Mouse (Mus musculus) forebrain, embryonic 12.5 days (tissue): ENCODE data around the gene Trmt2b. TPM values are rescaled to one million over a fixed set of nuclear protein-coding genes. Genes with fewer than 3 reads are reported as not detected.
"Not testable (repeated sequence)": the region's sequence is repeated elsewhere in the genome, so short reads cannot be mapped to it uniquely, and the experiment has no call there.

Experiments used
- ATAC-seq: fragments of 200-750 bp; cut with Nextera tagmentation; 2 replicates; pipeline ENCODE4 v1.8.0; 2017; ENCODE audit warnings: moderate TSS enrichment; ENCODE audit not compliant: low FRiP score
- H3K27ac ChIP-seq: fragments of 300-500 bp; sonication (generic); 2 replicates; pipeline ENCODE4 v1.5.1; 2016; ENCODE audit warnings: mild to moderate bottlenecking
- H3K27me3 ChIP-seq: fragments of 300-500 bp; sonication (generic); 2 replicates; pipeline ENCODE4 v1.6.1; 2016; ENCODE audit warnings: mild to moderate bottlenecking
- H3K36me3 ChIP-seq: fragments of 300-500 bp; sonication (generic); replicated peaks from 2 replicates; pipeline ENCODE4 v1.6.1; 2016; ENCODE audit warnings: mild to moderate bottlenecking
- H3K4me1 ChIP-seq: fragments of 300-500 bp; sonication (generic); 2 replicates; pipeline ENCODE4 v1.6.1; 2016
- H3K4me2 ChIP-seq: fragments of 300-500 bp; sonication (generic); 2 replicates; pipeline ENCODE4 v1.6.1; 2016; ENCODE audit warnings: mild to moderate bottlenecking, moderate library complexity
- H3K4me3 ChIP-seq: fragments of 300-500 bp; sonication (generic); replicated peaks from 2 replicates; pipeline ENCODE4 v1.5.1; 2016; ENCODE audit warnings: mild to moderate bottlenecking
- H3K9ac ChIP-seq: fragments of 300-500 bp; sonication (generic); 2 replicates; pipeline ENCODE4 v1.6.1; 2016; ENCODE audit warnings: mild to moderate bottlenecking
- H3K9me3 ChIP-seq: fragments of 300-500 bp; sonication (generic); 2 replicates; pipeline ENCODE4 v1.6.1; 2016
- WGBS: fragments of 180-500 bp; shearing (Covaris S2); methylation state at CpG from one replicate; pipeline ENCODE4 v1.1.7; 2016; 5-methylcytosine and 5-hydroxymethylcytosine counted together
- polyA plus RNA-seq: library from polyadenylated mRNA; unstranded; fragments of >200 nt; fragmentation: Nextera tagmentation; extraction: Ambion mirVana; gene quantifications from 2 replicates; pipeline ENCODE4 v1.2.1, GENCODE M21; 2016

Gene Trmt2b
- polyA plus RNA-seq, result 8.3 and 9.3 TPM in 2 replicates

DNA sequence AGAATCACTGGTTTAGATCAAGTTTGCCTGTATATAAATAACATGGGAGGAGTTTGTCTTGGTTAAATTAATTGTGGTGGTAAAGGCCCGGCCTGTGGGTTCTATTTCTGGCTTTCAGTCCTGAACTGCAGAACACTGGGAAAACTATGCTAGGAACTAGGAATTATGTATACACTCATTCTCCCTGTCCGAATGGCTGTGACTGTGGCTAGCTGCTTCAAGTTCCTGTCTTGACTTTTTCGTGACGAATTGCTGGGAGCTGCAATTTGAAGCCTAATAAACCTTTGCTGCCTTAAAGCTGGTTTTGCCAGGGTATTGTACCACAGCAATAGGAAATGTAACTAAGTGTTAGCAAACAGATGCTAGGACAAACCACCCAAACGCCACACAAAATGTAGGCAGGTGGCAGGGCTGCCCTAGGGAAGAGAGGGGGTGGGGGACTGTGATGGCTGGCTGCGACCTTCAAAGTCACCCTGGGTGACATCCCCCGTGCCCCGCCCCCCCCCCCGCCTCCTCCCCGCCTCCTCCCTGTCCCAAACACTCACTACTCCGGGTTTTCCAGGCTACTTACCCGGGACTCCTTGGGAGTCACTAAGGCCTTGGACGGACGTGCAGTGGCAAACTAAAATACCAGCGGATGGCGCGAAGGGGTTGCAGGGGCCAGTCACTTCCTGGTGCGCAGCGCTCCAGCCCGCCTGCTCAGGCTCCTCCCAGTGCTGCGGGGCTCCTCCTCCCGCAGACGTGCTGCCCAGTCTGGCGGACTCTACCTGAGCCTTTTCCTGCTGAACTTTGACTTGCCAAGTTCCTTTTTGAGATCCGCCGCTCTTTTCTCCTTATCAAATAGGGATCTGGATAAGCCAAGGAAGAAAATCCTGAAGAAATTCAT lies at the start of gene Trmt2b:
Trmt2b (minus strand) TSS at position 710 of the 886 bp plus-strand sequence.
- ATAC-seq, result peak; percentile 89
- H3K27ac ChIP-seq, result peak within 1 kb of the TSS; percentile 53; the same call in 1 of the 2 replicates
- no peaks in the 10 kb centered on the region for H3K4me1 ChIP-seq
- H3K4me2 ChIP-seq, result peak within 1 kb of the TSS; percentile 49
- no peaks in the 10 kb centered on the region for H3K9me3 ChIP-seq
- H3K36me3 ChIP-seq, result no peaks in the 10 kb centered on the region
- H3K27me3 ChIP-seq, result 0 out of 2 replicates have a peak, but pooled peaks cover 8% of the 10 kb centered on the region
- H3K4me3 ChIP-seq, result peak within 1 kb of the TSS; percentile 38
- no peak within 1 kb of the TSS for H3K9ac ChIP-seq
- WGBS, result 26% methylated on average over 19 of the region's 26 CpGs

DNA sequence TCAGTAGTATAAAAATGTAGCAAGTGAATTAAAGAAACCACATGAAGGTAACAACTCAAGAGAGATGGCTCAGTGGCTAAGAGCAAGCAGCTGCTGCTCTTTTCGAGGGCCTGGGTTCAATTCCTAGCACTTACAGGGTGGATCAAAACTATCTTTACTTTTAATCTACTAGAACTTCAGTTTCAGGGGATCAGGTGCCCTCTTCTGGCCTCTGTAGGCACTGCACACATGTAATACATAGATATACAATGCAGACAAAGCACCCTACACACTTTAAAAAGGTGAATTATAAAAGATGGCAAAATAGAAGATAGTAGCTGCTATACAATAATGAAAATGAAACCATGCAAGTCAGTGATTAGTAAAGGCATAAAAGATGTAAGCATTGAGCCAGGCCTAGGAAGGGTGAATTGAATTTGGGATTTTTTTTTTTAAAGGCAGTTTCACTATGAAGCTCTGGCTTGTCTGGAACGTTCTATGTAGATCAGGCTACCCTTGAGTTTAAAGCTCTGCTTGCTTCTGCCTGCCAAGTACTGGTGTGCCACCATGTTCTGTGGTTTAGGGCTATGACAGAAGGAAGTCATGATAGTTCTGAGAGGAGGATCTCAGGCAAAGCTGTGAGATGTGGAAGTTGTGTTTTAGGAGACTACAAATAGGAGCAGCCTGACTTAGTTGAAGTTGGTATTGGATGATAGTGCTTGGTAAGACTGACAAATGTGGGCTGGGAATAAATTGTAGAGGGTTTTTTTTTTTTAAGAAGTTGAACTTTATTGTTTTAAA lies 42.6 kb upstream of the Trmt2b start:
- no peaks in the 10 kb centered on the region for H3K9me3 ChIP-seq
- no peak for ATAC-seq
- no peak overlapping the region for H3K4me3 ChIP-seq
- H3K36me3 ChIP-seq, result peaks cover 2% of the 10 kb centered on the region; the same call in 1 of the 2 replicates
- H3K27ac ChIP-seq, result no peak overlapping the region
- no peaks in the 10 kb centered on the region for H3K4me1 ChIP-seq
- no peak overlapping the region for H3K4me2 ChIP-seq
- H3K27me3 ChIP-seq, result no peaks in the 10 kb centered on the region
- WGBS, result 87% methylated on average over 2 of the region's 2 CpGs
- no peak overlapping the region for H3K9ac ChIP-seq

DNA sequence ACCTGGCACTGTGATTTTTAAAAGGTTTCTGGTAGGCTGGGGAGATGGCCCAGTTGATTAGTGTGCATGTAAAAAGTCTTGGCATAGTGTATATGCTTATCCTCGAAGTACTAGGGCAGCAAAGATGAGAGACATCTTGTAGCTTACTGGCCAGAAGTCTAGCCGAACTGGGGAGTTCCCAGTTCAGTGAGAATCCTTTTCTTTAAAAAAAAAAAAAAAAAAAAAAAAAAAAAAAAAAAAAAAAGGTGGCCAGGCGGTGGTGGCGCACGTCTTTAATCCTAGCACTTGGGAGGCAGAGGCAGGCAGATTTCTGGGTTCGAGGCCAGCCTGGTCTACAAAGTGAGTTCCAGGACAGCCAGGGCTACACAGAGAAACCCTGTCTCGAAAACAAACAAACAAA lies 34.4 kb upstream of the Trmt2b start:
- H3K36me3 ChIP-seq, H3K4me1 ChIP-seq, H3K4me3 ChIP-seq, H3K27me3 ChIP-seq, H3K4me2 ChIP-seq, H3K9me3 ChIP-seq, H3K27ac ChIP-seq, H3K9ac ChIP-seq, ATAC-seq: not testable (repeated sequence)
- 96% methylated on average over 7 of the region's 7 CpGs for WGBS

DNA sequence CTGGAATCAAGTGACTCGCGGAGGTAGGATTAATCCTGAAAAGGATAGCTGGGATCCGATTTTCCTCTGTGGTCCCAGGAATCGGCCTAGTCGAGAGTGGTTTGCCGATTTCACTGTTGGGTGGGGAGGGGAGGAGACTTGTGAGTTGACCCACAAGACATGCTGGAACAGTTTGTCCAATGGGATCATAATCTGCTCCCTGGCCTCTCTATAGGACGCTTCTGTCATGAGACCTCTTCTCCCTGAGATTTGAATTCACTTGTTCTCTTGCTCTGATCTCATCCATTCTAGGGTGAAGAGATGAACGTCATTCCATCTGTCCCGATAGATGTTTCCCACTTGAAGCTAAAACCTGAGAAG lies 31.5 kb upstream of the Trmt2b start:
- H3K9ac ChIP-seq, result peak overlapping the region; percentile 42; the same call in 1 of the 2 replicates
- H3K4me1 ChIP-seq, result peaks cover 4% of the 10 kb centered on the region; the same call in 1 of the 2 replicates
- 30% methylated on average over 9 of the region's 9 CpGs for WGBS
- H3K27ac ChIP-seq, result no peak overlapping the region
- peak overlapping the region; percentile 43 for H3K4me3 ChIP-seq
- no peaks in the 10 kb centered on the region for H3K27me3 ChIP-seq
- H3K36me3 ChIP-seq, result peaks cover 9% of the 10 kb centered on the region; the same call in 1 of the 2 replicates
- peak; percentile 45 for ATAC-seq
- no peaks in the 10 kb centered on the region for H3K9me3 ChIP-seq
- peak overlapping the region; percentile 46 for H3K4me2 ChIP-seq

DNA sequence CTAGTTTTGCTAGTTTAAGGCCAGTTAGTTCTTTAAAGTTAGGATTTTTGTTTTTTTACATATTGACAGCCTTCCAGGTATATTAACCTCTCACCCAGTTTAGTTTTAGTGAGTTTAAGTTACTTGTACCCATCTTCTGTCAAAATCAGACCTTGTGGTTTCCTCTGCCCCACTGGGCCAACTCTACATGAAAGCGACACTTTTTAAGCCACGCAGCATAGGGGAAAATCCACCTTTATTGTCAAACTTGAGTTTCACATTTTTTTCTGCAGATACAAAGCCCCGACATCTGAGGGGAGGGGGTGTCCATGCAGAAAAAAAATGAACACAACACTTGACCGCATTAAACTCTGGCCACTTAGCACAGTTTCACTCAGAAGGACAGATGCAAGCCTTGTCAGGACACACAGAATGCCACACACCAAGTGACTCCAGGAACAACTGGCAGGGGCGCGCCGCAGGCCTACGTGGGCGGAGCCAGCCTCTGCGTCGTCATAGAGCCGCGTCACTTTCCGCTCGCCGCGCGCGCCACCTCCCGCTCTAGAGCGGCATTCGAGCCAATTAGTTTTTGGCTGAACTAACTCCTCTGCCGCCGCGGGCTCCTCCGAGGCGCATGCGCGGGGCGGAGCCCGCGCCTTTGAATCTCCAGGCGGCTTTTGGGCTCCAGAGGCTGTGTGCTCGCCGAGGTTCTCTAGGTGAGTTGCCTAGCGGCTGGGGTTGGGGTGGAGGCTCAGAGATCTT lies 30.9 kb upstream of the Trmt2b start, which contains the start of gene Cenpi:
Cenpi (plus strand) TSS at position 551 of the 741 bp plus-strand sequence.
- H3K9ac ChIP-seq, result peak within 1 kb of the TSS; percentile 42; the same call in 1 of the 2 replicates
- H3K27me3 ChIP-seq, result no peaks in the 10 kb centered on the region
- ATAC-seq, result peak; percentile 97
- peaks cover 4% of the 10 kb centered on the region; the same call in 1 of the 2 replicates for H3K4me1 ChIP-seq
- peak within 1 kb of the TSS; percentile 46 for H3K4me2 ChIP-seq
- no peak within 1 kb of the TSS for H3K27ac ChIP-seq
- no peaks in the 10 kb centered on the region for H3K9me3 ChIP-seq
- peak within 1 kb of the TSS; percentile 43 for H3K4me3 ChIP-seq
- H3K36me3 ChIP-seq, result peaks cover 9% of the 10 kb centered on the region; the same call in 1 of the 2 replicates
- WGBS, result 25% methylated on average over 36 of the region's 36 CpGs

DNA sequence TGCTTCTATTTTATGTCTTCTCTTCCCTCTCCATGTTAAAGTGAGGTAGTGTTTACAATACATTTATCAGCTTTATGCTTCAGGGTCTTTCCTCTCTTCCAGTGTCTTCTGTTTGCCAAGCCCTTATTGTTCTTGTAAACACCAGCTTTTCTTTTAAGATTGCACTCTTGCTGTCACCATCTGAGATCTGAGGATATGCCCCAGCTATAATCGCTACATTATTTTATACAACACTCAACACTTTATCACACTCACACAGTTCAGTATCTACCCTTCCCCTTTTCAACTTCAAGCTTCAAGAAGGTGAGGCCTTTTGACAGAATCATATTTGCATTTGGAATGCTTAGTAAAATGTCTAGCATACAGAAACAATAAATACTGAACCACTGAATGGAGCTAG lies 26.5 kb upstream of the Trmt2b start:
- H3K9me3 ChIP-seq, result no peaks in the 10 kb centered on the region
- H3K4me3 ChIP-seq, result no peak overlapping the region
- 0 out of 2 replicates have a peak, but pooled peaks cover 3% of the 10 kb centered on the region for H3K4me1 ChIP-seq
- no peaks in the 10 kb centered on the region for H3K27me3 ChIP-seq
- WGBS, result 95% methylated on average over 1 of the region's 1 CpGs
- H3K27ac ChIP-seq, result no peak overlapping the region
- peaks cover 6% of the 10 kb centered on the region; the same call in 1 of the 2 replicates for H3K36me3 ChIP-seq
- H3K9ac ChIP-seq, result no peak overlapping the region
- no peak overlapping the region for H3K4me2 ChIP-seq
- ATAC-seq, result no peak

DNA sequence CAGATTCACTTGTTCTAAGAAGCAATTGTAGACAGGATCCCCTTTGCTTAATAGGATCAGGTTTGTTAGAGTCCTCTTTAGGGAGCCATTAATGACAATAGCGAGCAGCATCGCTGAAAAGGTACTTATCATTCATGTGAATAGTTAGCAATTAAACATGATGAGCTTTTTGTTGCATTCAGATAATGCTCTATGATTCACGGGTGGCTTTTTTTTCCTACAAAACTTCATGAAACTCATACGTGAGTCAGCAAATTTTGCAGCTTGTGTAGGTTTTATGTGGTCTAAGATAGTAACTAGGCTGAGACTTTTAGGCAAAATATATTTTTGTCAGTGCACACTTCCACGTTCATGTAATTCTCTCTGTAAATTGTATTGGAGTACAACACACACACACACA lies 23.4 kb upstream of the Trmt2b start:
- Histone ChIP-seq H3K4me3 (no peak overlapping the region), H3K9ac (no peak overlapping the region)

DNA sequence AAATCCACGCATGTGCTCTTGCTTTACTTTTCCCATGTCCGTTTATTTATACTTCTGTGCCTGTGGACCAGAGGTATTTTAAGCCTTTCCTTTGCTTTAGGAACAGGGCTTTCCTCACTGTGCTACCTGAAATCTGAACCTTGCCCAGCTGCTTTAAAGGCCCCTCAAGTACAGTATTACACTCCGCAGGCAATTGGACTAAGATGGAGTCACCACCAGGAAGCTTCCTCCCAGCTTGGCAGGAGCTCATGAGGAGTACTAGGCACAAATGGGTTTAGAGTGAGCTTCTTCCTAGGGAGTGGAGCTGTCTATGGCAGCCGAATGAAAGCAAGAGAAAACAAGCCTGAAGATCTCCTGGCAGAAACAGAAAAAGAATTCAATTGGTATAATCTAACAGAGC lies 20.4 kb upstream of the Trmt2b start:
- no peaks in the 10 kb centered on the region for H3K36me3 ChIP-seq
- ATAC-seq, result no peak
- H3K4me1 ChIP-seq, result 0 out of 2 replicates have a peak, but pooled peaks cover 3% of the 10 kb centered on the region
- no peaks in the 10 kb centered on the region for H3K9me3 ChIP-seq
- H3K9ac ChIP-seq, result 0 out of 2 replicates have a peak overlapping the region, but pooled peaks have one; percentile 63
- peak overlapping the region; percentile 48 for H3K4me3 ChIP-seq
- WGBS, result 35% methylated on average over 4 of the region's 4 CpGs
- H3K4me2 ChIP-seq, result peak overlapping the region; percentile 52
- peaks cover 17% of the 10 kb centered on the region for H3K27me3 ChIP-seq
- no peak overlapping the region for H3K27ac ChIP-seq

More for the DNA sequence above, 23.4 kb upstream of the Trmt2b start:
- H3K27me3 ChIP-seq, result 0 out of 2 replicates have a peak, but pooled peaks cover 7% of the 10 kb centered on the region
- peaks cover 6% of the 10 kb centered on the region; the same call in 1 of the 2 replicates for H3K36me3 ChIP-seq
- no peak overlapping the region for H3K27ac ChIP-seq
- H3K4me1 ChIP-seq, result 0 out of 2 replicates have a peak, but pooled peaks cover 3% of the 10 kb centered on the region
- WGBS, result 40% methylated on average over 5 of the region's 5 CpGs
- ATAC-seq, result no peak
- no peak overlapping the region for H3K4me2 ChIP-seq
- no peaks in the 10 kb centered on the region for H3K9me3 ChIP-seq

DNA sequence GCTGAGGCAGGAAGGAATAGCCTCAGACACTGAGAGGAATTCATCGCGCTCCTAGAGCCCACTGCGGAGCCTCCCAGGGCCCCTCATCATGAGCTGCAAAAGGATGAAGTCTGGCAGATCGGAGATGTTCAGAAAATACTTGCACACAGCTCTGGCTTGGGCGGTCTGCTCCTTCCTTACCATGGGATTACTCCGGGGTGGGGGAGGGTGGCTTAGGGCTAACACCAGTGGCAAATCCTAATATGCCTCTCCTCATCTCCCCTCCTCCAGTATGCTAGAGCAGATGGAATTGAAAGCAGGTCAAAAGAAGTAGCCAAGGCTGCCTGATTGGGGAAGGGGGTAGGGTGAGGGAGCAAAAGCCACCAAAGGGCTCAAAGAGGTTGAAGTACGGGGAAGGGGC lies 20.0 kb upstream of the Trmt2b start:
- Histone ChIP-seq H3K9ac (peak overlapping the region; percentile 63), H3K36me3 (no peaks in the 10 kb centered on the region), H3K9me3 (no peaks in the 10 kb centered on the region), H3K4me1 (0 out of 2 replicates have a peak, but pooled peaks cover 3% of the 10 kb centered on the region), H3K4me3 (peak overlapping the region; percentile 48), H3K4me2 (peak overlapping the region; percentile 52), H3K27ac (0 out of 2 replicates have a peak overlapping the region, but pooled peaks have one; percentile 25), H3K27me3 (peaks cover 20% of the 10 kb centered on the region)
- ATAC-seq, result peak; percentile 62; the same call in 1 of the 2 replicates
- WGBS, result 27% methylated on average over 7 of the region's 7 CpGs

DNA sequence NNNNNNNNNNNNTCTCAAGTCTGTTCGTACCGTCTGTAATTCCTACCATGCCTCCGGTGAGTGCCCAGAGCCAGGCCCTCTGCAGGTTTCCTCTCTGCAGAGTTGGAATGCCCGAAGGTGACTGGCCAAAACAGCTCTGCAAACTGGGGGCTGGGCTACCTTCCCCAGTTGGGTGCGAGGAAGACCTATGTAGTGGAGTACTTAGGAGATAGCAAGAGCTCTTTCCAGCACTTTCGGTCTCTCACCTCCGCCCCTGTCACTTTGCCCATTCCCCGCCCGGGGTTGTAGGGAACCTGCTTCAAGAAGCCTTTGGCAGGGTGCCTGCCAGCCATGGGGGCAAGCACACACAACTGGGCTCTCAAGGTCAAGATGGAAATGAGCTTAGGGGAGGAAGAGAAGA lies 19.5 kb upstream of the Trmt2b start:
- 0 out of 2 replicates have a peak, but pooled peaks cover 3% of the 10 kb centered on the region for H3K4me1 ChIP-seq
- ATAC-seq, result 0 out of 2 replicates have a peak, but pooled peaks have one; percentile 18
- H3K4me3 ChIP-seq, result peak overlapping the region; percentile 48
- 0 out of 2 replicates have a peak overlapping the region, but pooled peaks have one; percentile 25 for H3K27ac ChIP-seq
- WGBS, result 26% methylated on average over 9 of the region's 9 CpGs
- H3K9me3 ChIP-seq, result no peaks in the 10 kb centered on the region
- H3K9ac ChIP-seq, result peak overlapping the region; percentile 63
- H3K27me3 ChIP-seq, result peaks cover 20% of the 10 kb centered on the region
- H3K4me2 ChIP-seq, result peak overlapping the region; percentile 52
- no peaks in the 10 kb centered on the region for H3K36me3 ChIP-seq

DNA sequence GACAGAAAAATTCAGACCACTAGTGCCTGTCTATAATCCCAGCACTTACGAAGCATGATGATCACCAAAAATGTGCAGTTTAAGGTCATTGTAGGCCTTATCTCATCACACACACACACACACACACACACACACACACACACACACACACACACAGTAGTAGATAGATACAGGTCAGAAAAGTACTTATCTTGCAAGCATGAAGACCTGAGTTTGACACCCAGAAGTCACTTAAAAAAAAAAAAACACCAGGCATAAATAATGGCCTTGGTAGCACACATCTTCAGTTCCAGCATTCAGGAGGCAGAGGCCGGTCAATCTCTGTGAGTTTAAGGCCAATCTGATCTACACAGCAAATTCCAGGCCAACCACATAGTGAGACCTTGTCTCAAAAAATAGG lies 10.5 kb upstream of the Trmt2b start:
- Histone ChIP-seq H3K27me3 (peaks cover 8% of the 10 kb centered on the region; the same call in 1 of the 2 replicates), H3K4me1 (no peaks in the 10 kb centered on the region), H3K9ac (no peak overlapping the region), H3K4me2 (no peak overlapping the region), H3K27ac (no peak overlapping the region), H3K36me3 (no peaks in the 10 kb centered on the region), H3K9me3 (no peaks in the 10 kb centered on the region), H3K4me3 (no peak overlapping the region)
- no peak for ATAC-seq
- WGBS, result 95% methylated on average over 2 of the region's 2 CpGs
